Mouse (Mus musculus) granulocyte monocyte progenitor cell, adult 5-6 weeks (primary cell): Measurements from ENCODE around the gene Gm29776. TPM values are rescaled to one million over a fixed set of nuclear protein-coding genes. Genes with fewer than 3 reads are reported as not detected.

Experiments used
- ATAC-seq: replicated peaks from 2 replicates; pipeline ENCODE4 v1.8.0; 2016; ENCODE audit warnings: mild to moderate bottlenecking, moderate TSS enrichment, inconsistent platforms; ENCODE audit not compliant: poor library complexity, severe bottlenecking
- total RNA-seq, 2 experiments: library from RNA; stranded (forward) in 1 of 2; stranded (reverse) in 1 of 2; fragments of 200-712, 200-1000 nt in 1 of 2; fragments of >200 nt in 1 of 2; fragmentation: Nextera tagmentation in 1 of 2; gene quantifications; 2 replicates each; pipeline ENCODE4 v1.2.3; 2014 to 2017

The Gm29776 gene
- total RNA-seq, 2 experiments from 2014 or later = not detected

DNA sequence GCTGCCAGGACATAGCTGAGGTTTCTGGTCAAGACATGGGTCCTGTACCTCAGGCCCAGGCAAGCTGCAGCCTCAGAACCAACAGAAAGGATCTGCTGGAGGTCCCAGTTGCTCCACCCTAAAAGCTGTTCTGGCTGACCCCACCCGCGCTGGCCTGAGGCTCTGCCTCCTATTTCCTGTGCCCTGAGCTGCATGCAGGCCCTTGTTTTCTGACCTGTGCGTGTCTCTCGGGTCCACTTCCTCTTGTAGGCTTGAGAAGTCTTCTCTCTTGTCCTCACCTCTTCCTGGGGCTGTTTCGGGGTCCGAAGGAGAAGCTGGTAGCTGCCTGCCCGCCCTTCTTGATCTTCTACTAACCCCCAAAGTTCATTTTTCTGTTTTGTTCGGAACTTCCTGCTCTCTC lies 14.2 kb upstream of the Gm29776 start:
- peak; percentile 59 for ATAC-seq

DNA sequence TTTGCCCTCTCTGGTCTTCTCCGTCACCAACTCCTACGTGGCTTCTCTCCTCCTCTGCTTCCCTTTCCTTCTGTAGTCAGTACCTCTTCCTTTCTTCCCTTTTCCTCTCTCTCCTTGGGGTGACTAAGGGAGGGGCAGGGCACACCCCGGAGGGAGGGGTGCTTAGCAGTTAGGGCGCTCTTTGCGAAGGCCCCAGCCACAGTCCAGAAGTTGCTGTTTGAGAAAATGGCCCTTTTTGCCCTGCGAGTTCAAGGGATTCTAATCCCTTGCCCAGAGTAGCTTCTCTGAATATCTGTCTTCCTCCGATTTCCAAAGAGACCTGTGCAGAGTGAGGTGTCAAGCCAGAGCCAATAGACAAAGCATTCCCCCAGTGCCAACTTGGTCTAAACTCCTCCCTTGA lies 13.4 kb upstream of the Gm29776 start, which contains the start of gene Cebpe:
TSS of gene Cebpe (minus strand) at position 101 of the 400 bp plus-strand sequence.
- peak; percentile 46 for ATAC-seq

DNA sequence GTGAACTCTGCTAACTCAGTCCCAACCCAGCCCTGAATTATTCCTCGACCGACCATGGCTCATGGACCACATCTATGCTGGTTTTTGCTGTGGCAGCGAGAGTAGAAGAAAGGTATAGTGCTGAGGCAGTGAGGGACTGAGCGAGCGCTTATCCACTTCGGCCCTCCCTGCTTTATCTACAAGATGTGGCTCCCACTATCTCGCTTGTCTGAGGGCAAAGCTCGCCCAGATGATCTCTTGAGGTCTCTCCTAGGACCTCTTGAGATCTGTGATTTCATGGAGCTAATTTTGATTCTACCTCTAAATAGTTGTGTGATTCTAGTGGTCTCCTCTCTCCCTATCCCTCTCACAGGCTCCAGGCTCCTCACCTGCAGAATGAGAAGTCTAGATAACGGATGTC lies 10.4 kb upstream of the Gm29776 start:
- ATAC-seq = no peak

DNA sequence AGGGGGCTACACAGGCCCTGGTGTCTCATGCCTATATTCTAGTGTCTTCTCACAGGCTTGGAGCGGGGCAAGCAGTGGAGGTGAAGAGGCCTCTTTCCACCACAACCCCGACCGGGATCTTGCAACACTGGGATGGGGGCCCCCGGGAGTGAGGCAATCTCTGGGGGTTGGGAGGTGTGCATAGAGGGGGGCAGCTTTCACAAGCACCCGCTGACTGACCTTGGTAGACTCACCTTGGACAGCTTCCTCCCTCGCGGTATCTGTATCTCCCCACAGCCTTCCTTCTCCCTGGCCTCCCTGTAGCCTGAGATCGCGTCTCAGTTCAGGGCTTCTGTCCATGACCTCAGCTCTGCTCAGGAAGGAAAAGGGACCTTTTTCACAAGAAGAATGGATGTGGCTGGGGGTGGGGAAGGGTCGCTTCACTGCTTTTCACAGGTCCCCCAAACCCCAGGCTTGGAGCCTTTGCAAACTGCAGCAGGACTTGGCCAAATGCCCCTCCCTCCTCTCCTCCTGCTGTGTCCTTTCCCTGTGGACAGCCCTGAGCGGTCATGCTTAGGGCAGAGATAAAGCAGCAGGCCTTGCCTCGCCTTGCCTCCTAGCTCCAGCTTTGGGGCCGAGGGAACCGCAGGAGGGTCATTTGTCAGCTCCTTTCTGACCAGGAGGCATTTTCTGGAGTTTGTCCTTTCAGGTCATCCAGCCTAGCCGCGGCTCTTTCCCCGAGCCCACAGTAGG lies 8.1 kb upstream of the Gm29776 start:
- peak; percentile 72 for ATAC-seq

DNA sequence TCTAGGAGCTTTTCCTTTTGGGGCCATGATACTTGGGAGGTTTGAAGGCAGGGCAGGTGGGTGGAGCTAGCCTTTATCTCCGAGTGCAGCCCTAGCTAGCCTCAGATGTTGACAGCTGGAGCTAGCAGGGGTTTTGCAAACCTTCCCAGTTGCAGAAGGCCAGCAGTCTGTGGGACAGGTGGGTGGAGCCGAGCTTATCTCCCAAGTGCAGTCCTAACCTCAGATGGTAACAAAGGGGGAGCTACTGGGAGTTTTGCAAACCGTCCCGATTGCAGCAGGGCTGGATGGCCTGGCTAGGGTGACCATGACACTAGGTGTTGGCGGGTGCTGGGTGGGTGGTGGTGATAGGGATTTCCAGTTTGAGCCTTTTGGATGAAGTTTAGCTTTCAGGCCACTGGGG lies 7.2 kb upstream of the Gm29776 start:
- peak; percentile 66 for ATAC-seq

DNA sequence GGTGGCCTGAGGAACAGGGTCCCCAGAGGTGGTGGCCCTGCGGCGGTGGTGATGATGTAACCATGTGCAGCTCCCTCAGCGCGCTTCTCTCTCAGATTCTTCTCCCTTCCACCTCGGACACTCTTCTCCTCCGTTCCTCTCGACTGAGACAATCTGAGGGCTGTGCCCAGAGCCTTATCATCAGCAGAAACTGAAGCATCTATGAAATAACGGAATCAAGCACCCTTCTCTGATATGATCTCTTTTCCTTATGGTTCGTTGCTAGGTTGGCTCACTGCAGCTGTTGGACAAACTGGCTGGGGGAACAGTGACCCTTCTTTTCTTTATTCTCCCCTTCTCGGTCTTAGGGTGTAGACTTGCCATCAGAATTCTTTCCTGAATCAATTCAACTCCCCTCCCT lies 4.6 kb upstream of the Gm29776 start:
- ATAC-seq = 0 out of 2 replicates have a peak, but pooled peaks have one; percentile 13

DNA sequence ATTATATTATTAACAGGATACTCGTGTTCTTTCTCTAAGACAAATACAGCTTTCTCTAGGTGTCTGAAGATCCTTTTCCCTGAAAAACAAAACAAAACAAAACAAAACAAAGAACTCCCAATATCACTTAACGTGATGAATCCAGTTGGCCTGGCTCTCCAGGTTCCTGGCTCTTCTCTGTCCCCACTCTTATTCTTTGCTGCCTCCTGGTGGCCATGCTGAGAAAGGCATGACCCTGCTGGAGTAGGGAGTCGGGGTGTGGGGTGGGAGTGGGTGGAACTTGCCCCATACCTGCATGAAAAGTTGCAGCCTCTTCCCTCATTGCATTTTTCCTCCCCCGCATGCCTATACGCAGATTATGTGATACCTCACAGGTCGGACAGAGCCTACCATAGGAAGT lies 2.7 kb upstream of the Gm29776 start:
- ATAC-seq = peak; percentile 51

DNA sequence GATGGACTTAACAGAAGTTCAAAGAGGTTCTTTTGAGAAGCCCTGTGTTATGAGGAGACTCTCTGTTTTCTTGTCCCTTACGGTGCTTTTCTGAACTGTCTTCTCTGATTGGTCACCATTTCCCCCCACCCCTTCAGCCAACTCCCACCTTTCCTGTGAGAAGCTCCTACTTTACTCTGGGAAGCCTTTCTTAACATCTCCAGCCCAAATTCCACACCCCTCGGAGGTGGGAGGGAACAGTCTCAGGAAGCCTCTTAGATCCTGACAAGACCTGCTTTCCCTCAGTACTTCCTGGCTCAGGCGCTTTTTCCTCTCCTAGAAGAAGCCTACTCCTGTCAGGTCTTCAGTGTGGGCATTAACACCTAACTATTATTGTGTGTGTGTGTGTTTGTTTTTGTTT lies 953 bp upstream of the Gm29776 start:
- ATAC-seq = no peak

DNA sequence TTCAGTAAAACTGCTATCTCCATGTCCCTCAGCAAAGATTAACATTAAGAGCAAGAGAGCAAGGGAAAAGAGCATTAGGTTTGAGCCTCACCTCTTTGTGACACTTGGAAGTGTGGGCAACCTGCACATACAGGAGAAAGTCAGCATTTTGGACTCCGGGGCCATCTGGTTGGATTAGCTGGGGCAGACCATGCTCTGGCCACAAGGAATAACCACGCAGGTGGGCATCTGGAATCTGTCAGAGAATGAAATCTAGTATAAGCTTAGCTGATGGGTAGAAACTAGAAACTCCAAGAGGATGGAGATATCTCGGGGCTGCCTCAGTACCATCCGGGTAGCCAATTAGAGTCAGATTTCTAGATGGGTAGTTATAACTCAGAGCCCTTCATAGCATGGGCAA lies 1.9 kb downstream of the Gm29776 start:
- no peak for ATAC-seq

DNA sequence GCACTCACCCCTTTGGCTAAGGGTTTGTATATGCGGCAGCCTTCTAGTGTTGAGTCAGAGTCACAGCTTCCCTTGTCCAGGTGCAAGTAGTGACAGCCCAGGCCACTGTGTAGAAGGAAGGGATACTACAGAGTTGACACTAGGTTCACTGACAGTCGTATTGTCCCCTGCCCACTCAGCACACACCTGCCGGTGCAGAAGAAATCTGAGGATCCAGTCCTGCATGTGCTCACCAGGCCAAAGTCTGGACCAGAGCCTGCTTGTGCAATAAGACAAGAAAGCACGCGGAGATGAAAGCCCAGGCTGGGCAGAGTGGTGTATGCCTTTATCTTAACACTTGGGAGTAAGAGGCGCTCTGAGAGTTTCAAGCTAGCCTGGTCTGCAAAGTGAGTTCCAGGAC lies 3.6 kb downstream of the Gm29776 start:
- ATAC-seq = peak; percentile 20; the same call in 1 of the 2 replicates

DNA sequence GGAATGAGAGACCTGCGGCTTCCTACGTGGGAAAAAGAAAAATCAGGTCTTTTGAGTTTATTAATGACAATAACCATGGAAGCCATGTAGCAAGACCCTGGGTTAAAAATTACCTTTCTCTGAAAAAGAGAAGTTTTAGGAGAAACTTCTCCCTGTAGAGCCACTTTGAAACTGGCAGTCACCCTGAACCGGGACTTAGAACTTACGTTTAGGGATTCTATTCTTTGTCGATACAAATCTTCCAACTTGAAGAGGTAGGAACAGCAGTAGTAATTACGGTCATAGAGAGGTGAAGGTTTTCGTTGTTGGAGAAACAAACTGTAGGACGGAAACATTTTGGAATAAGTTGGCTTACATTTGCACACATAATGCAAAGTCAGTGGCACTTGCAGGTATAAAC lies 11.4 kb downstream of the Gm29776 start:
- ATAC-seq = no peak

DNA sequence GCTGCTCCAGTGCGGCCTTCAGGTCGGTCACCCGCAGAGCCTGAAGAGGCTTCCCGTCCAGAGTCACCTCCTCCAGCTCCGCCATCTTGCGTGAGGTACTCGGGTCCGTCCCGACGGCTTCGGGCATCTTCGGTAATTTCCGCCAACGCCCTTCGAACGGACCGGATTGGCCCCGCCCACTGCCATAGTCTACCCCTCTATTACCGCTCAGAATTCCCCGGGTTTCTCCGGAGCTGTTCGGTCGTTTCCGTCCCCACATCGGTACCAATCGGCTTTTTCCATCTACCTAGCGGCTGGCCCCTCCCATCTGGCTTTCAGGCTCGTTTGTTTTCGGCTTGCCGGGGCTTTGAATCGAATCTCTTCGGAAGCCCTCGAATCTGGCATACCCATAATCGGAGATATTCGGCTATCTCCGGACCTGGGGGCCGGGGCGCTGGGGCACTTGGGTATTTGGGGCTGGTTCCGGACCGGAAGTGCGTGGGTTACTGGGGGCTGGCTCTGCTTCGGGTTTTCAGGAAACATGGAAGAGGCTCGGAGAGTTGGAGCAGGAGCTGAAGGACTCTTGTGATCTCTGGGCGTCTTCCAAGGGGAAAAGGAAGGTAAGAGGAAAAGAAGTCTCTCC lies 12.0 kb downstream of the Gm29776 start, which contains the start of gene Acin1:
TSS of gene Acin1 (minus strand) at position 410 of the 622 bp plus-strand sequence.
- peak; percentile 79 for ATAC-seq

DNA sequence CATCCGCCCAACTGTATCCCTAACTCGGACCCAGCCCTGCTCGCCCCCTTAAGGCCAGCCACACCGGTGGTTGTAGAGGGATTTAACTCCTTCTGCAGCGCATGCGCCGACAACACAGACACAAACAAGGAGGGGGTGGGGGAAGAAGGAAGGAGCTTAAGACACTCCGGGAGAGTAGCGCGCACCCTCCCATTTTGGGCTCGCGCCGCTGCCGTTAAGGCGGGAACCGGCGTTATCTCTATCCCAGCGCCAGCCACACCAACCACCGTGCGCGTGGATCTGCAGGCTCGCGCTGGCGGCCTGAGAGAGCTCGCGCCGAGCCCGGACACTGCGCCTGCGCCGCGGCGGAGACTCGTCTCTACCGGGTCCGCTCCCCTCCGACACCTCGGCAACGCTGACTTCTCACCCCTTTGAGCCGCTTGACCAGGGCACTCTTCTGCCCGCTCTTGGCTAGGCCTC lies 12.5 kb downstream of the Gm29776 start, which contains the start of gene 1700123O20Rik:
TSS of gene 1700123O20Rik (plus strand) at position 154 of the 459 bp plus-strand sequence.
- peak; percentile 69 for ATAC-seq

DNA sequence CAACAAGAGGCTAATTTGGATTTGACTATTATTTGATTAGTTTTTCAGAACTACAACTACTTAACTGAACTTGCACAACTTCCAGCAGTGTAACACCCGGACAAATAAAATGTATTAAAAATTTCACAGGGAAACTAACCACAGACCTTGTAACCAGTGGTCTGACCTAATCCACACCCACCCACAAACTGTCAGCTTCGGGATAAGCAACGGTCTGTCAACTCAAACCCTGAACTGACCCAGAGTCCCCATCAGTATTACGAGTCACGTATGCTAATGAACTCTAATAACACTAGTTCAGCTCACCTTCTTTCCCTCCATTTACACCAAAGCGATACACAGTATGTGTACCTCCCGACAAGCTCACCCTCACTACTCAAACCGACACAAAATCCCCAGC lies 13.2 kb downstream of the Gm29776 start:
- peak; percentile 26 for ATAC-seq

DNA sequence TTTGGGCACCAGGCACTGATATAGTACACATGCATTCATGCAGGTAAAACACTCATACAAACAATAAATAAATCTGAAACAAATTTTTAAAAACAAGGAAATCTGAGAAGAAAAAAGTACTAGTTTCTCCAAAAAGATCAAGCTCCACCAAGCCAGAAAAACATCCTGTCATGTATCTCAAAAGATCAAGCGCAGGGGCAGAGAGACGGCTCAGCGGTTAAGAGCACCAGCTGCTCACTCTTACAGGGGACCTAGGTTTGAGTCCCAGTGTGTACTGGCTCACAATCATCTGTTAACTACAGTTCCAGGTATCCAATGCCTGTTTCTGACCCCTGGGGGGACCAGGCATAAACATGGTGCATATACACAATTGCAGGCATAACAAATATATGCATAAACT lies 16.2 kb downstream of the Gm29776 start:
- no peak for ATAC-seq

DNA sequence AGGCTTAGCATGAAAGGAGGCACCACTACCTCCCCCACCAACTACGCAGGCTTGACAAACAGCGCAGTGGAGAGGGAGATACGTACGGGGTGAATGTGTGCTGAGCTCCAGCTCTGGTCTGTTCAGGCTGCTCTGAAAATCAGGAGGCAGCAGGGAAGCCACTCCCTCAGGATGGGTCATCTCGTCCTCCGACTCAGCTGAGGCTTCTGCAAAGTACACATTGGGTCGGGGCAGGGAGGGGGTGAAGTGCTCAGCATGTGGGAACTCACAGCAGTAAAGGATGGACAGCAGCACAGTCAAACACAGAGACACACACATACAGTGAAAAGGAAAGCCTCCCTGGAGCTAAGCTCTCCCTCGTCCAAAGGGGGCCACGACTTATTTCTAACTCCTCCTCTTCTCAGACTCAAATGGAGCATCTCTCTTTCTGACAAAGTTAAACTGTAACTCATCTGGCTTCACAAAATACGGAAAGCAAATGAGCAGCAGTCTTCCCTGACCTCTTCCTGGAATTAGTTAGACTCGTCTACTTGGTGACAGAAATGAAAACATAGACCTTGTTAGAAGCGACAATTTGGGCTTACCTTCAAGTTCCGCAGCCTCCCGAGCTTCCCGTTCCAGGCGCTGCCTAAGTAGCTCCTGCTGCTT lies 19.9 kb downstream of the Gm29776 start:
- ATAC-seq = no peak

DNA sequence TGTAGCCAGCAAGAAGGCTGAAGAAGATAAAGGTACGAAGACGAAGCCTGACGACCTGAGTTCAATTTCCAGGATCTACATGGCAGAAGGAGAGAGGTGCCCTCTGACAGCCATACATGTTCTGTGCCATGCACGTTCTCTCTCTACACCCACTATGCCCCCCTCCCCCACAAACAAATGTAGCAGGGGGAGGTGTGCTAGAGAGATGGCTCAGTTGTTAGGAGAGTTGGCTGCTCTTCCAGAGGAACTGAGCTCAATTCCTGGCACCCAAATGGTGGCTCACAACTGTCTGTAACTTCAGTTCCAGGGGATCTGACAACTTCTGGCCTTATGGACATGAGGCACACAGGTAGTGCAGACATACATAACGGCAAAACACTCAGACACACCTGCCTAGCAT lies 22.3 kb downstream of the Gm29776 start:
- no peak for ATAC-seq

DNA sequence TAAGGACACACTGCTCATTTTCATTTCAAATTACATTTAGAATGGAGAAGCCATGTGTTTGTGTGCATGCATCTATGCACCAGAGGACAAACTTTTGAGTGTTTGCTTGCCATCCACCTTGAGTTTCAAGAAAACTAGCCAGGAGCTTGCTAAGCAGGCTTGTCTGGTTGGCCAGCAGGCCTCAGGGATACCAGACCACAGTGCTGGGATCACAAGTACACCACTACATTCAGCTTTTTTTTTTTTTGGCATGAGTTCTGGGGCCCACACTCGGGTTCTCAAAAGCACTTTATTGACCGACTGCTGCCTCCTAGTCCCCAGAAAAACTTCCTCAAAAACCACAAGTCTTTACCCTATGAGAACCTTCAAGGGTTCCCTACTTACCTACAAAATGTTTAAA lies 24.3 kb downstream of the Gm29776 start:
- ATAC-seq = no peak

DNA sequence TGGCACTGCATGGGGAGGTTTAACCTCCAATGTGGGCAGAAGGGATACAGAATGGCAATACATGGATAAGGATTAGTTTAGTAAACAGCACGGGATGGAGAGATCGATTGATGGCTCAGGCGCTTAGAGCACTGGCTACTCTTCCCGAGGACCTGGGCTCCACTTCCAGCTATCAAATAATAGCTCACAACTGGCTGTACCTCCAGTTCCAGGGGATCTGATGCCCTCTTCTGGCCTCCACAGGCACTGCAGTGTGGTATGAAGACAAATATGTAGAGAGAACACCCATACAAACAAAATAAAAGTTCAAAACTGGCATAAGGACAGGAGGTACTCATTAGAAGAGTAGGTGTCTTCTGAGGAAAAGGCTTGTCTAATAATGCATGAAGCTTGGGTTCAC lies 29.3 kb downstream of the Gm29776 start:
- ATAC-seq = peak; percentile 66

DNA sequence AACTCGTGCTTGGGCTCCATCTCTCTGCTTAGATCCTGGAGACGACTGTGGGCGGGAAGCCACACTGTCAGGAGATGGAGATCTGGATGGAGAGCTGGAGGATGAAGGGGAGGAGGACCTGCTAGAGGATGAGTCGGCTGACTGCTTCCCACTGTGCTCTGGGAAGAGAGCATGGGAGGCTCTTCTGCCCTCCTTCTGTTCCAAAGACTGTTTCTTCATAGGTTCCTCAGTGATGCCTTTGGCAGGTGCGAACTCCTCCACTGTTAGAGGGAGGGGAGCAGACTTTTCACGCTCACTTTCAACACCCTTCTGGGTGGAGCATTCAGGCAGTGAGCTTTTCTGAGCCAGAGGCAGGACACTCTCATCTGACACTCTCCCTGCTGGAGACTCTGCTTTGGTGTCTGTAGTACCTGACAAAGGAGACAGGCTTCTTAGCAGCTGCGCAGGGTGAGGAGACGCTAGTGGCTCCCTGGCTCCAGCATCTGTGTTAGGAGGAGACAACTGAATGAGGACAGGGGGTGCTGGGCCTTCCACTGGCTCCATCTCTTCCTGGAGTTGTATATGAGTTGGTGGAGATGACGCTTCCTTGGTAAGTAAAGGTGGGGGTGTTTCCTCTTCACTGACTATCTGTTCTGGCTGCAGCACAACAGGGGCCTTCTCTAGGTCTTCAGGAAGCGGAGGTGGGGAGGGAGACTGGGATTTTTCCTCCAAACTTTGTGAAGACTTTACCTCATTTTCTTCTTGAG lies 34.0 kb downstream of the Gm29776 start:
- no peak for ATAC-seq
